Mouse (Mus musculus) midbrain, embryonic 13.5 days (tissue): ENCODE data around the gene Kcnk12. TPM values are rescaled to one million over a fixed set of nuclear protein-coding genes. Genes with fewer than 3 reads are reported as not detected.

Experiments used
- polyA plus RNA-seq: library from polyadenylated mRNA; unstranded; fragments of >200 nt; fragmentation: Nextera tagmentation; extraction: Ambion mirVana; gene quantifications from 2 replicates; pipeline ENCODE4 v1.2.1, GENCODE M21; 2015

Gene Kcnk12
- polyA plus RNA-seq, 1 experiment from 2014 or later, result 0.36 TPM

Other genes starting within 250 kb of the Kcnk12 start
- gene Epcam, start 162.0 kb downstream of the Kcnk12 start, polyA plus RNA-seq, result 2.8 and 3.6 TPM in 2 replicates
- 79.5 and 85.1 TPM in 2 replicates for gene Msh2, start 125.7 kb downstream of the Kcnk12 start, polyA plus RNA-seq
- gene Rpl36-ps4, start 123.0 kb upstream of the Kcnk12 start, polyA plus RNA-seq, result not detected in 2 replicates
- gene Msh6, start 177.1 kb upstream of the Kcnk12 start, polyA plus RNA-seq, result 37.3 and 38.2 TPM in 2 replicates